Mouse (Mus musculus) layer of hippocampus, adult 2 months (tissue): ENCODE data around the gene Pi16. TPM values are rescaled to one million over a fixed set of nuclear protein-coding genes. Genes with fewer than 3 reads are reported as not detected.

ENCODE experiments used
- DNase-seq, 2 experiments: peaks; one replicate each; pipeline ENCODE4 v3.0.0; 2022; ENCODE audit warnings: low spot score in 2 of 2
- H3K27ac ChIP-seq: fragments of 200-600 bp; 2 replicates; pipeline ENCODE4 v1.8.1; 2022
- H3K4me3 ChIP-seq: fragments of 200-600 bp; 2 replicates; pipeline ENCODE4 v1.8.1; 2022; ENCODE audit warnings: mild to moderate bottlenecking
- CTCF ChIP-seq: fragments of 200-600 bp; conservative IDR thresholded peaks from 2 replicates; pipeline ENCODE4 v1.8.1; 2022; ENCODE audit warnings: antibody characterized with exemption, mild to moderate bottlenecking, moderate library complexity
- total RNA-seq, 2 experiments: library from RNA; stranded (reverse); gene quantifications; 2 replicates each; pipeline ENCODE4 v1.2.3; 2021

The Pi16 gene
- total RNA-seq, 2 experiments from 2014 or later: 0.74 to 1.1 TPM

GRCm38 (mm10) chr17:29358928-29359327, 41.4 kb downstream of the Pi16 start:
- no peak for DNase-seq
- TF ChIP-seq CTCF: no peak
- Histone ChIP-seq H3K27ac (peak overlapping the region; percentile 18; the same call in 1 of the 2 replicates), H3K4me3 (no peak overlapping the region)

GRCm38 (mm10) chr17:29360761-29361221, 43.3 kb downstream of the Pi16 start, which contains the start of gene Fgd2:
Gene Fgd2 (plus strand): TSS chr17:29360914.
- peak; percentile 42 for TF ChIP-seq CTCF
- Histone ChIP-seq H3K4me3 (peak within 1 kb of the TSS; percentile 15; the same call in 1 of the 2 replicates), H3K27ac (no peak within 1 kb of the TSS)
- DNase-seq: no peak

- TF ChIP-seq CTCF: no peak
- no peak overlapping the region for H3K4me3 ChIP-seq
- DNase-seq: no peak
- no peak overlapping the region for H3K27ac ChIP-seq
Measured at GRCm38 (mm10) chr17:29361982-29362691, 44.7 kb downstream of the Pi16 start.

GRCm38 (mm10) chr17:29363109-29363508, 45.6 kb downstream of the Pi16 start:
- Histone ChIP-seq H3K27ac (no peak overlapping the region), H3K4me3 (no peak overlapping the region)
- TF ChIP-seq CTCF: no peak
- DNase-seq: no peak

- TF ChIP-seq CTCF: no peak
- H3K27ac ChIP-seq: no peak overlapping the region
Measured at GRCm38 (mm10) chr17:29365105-29365621, 47.7 kb downstream of the Pi16 start.

GRCm38 (mm10) chr17:29368726-29369125, 51.2 kb downstream of the Pi16 start:
- no peak for DNase-seq
- no peak overlapping the region for H3K4me3 ChIP-seq
- TF ChIP-seq CTCF: no peak

More at GRCm38 (mm10) chr17:29365105-29365621, 47.7 kb downstream of the Pi16 start:
- no peak for DNase-seq
- no peak overlapping the region for H3K4me3 ChIP-seq

GRCm38 (mm10) chr17:29370984-29371723, 53.7 kb downstream of the Pi16 start:
- DNase-seq: peak; percentile 90 to 97
- TF ChIP-seq CTCF: peak; percentile 96
- Histone ChIP-seq H3K4me3 (no peak overlapping the region), H3K27ac (no peak overlapping the region)

More at GRCm38 (mm10) chr17:29368726-29369125, 51.2 kb downstream of the Pi16 start:
- no peak overlapping the region for H3K27ac ChIP-seq

GRCm38 (mm10) chr17:29375871-29376270, 58.4 kb downstream of the Pi16 start:
- DNase-seq: no peak
- Histone ChIP-seq H3K27ac (no peak overlapping the region), H3K4me3 (no peak overlapping the region)
- TF ChIP-seq CTCF: no peak

GRCm38 (mm10) chr17:29378056-29378455, 60.6 kb downstream of the Pi16 start:
- no peak for DNase-seq
- no peak for TF ChIP-seq CTCF
- Histone ChIP-seq H3K27ac (no peak overlapping the region), H3K4me3 (no peak overlapping the region)

Other genes with a start within 250 kb of the Pi16 start
- gene Cdkn1a, start 226.7 kb upstream of the Pi16 start, total RNA-seq: 10 to 100 TPM in 1 of 2 experiments, 1 to 10 TPM in 1; 8.2 to 14.5 TPM
- under 1 TPM in 1 of 2 experiments, not detected in 1; 0.17 TPM for gene Rab44, start 203.5 kb upstream of the Pi16 start, total RNA-seq
- 10 to 100 TPM; 34.0 to 36.3 TPM for gene Cpne5, start 79.5 kb upstream of the Pi16 start, total RNA-seq
- 10 to 100 TPM; 14.8 to 16.2 TPM for gene Ppil1, start 53.5 kb upstream of the Pi16 start, total RNA-seq
- gene BC004004, start 48.9 kb upstream of the Pi16 start, total RNA-seq: 10 to 100 TPM; 78.9 to 81.5 TPM
- gene Mtch1, start 30.3 kb downstream of the Pi16 start, total RNA-seq: 100 to 1,000 TPM; 587 to 618 TPM
- gene Fgd2, start 43.2 kb downstream of the Pi16 start, total RNA-seq: 1 to 10 TPM; 3.8 to 4.4 TPM
- gene Pim1, start 173.1 kb downstream of the Pi16 start, total RNA-seq: 1 to 10 TPM; 4.2 to 5.6 TPM
- gene Gm17657, start 232.0 kb downstream of the Pi16 start, total RNA-seq: not detected
- gene Tbc1d22b, start 232.1 kb downstream of the Pi16 start, total RNA-seq: 10 to 100 TPM; 39.8 to 41.7 TPM
- gene Tmem217, start 234.7 kb downstream of the Pi16 start, total RNA-seq: not detected